Mouse (Mus musculus) gastrocnemius, adult 8-10 months (tissue): ENCODE results near the gene Btbd10. TPM values are rescaled to one million over a fixed set of nuclear protein-coding genes. Genes with fewer than 3 reads are reported as not detected.
A peak's percentile ranks its signal among the peaks of the same experiment; 100 is the strongest.

Source experiments
- DNase-seq, 2 experiments: peaks; one replicate each; pipeline ENCODE4 v3.0.0; 2022; ENCODE audit warnings: low spot score in 2 of 2
- total RNA-seq, 4 experiments: library from RNA; stranded (reverse); gene quantifications; 2 replicates each; pipeline ENCODE4 v1.2.4; 2022

The Btbd10 gene
- total RNA-seq = 1 to 10 TPM; 5.8 to 7.7 (median 6.6) TPM

GRCm38 (mm10) chr7:113368746-113369619 is at the start of gene Btbd10:
Btbd10 (minus strand) TSS chr7:113369392.
- DNase-seq = peak; percentile 93 to 95

- DNase-seq = no peak
Observed at GRCm38 (mm10) chr7:113416536-113416935, 47.3 kb upstream of the Btbd10 start.

GRCm38 (mm10) chr7:113415256-113415655 is 46.1 kb upstream of the Btbd10 start:
- no peak for DNase-seq

- DNase-seq = no peak
Observed at GRCm38 (mm10) chr7:113408712-113409111, 39.5 kb upstream of the Btbd10 start.

- no peak for DNase-seq
Observed at GRCm38 (mm10) chr7:113398083-113398482, 28.9 kb upstream of the Btbd10 start.

GRCm38 (mm10) chr7:113396661-113397060 is 27.5 kb upstream of the Btbd10 start:
- no peak for DNase-seq

GRCm38 (mm10) chr7:113391619-113392018 is 22.4 kb upstream of the Btbd10 start:
- no peak for DNase-seq

- DNase-seq = no peak
Observed at GRCm38 (mm10) chr7:113388470-113388869, 19.3 kb upstream of the Btbd10 start, which contains the start of gene Pth. Pth (minus strand) TSS chr7:113388570.

GRCm38 (mm10) chr7:113377875-113378658 is 8.9 kb upstream of the Btbd10 start:
- DNase-seq = peak; percentile 21 to 52

GRCm38 (mm10) chr7:113372682-113373081 is 3.5 kb upstream of the Btbd10 start:
- DNase-seq = no peak

- DNase-seq = peak; percentile 35 to 46
Observed at GRCm38 (mm10) chr7:113369620-113370340, 588 bp upstream of the Btbd10 start.

- no peak for DNase-seq
Observed at GRCm38 (mm10) chr7:113367440-113367839, 1.8 kb downstream of the Btbd10 start.

GRCm38 (mm10) chr7:113349089-113349488 is 20.1 kb downstream of the Btbd10 start:
- DNase-seq = no peak

GRCm38 (mm10) chr7:113347694-113348093 is 21.5 kb downstream of the Btbd10 start:
- DNase-seq = no peak

GRCm38 (mm10) chr7:113347271-113347670 is 21.9 kb downstream of the Btbd10 start:
- DNase-seq = no peak

GRCm38 (mm10) chr7:113335250-113335649 is 33.9 kb downstream of the Btbd10 start:
- no peak for DNase-seq

GRCm38 (mm10) chr7:113334036-113334435 is 35.2 kb downstream of the Btbd10 start:
- no peak for DNase-seq

GRCm38 (mm10) chr7:113320128-113320527 is 49.1 kb downstream of the Btbd10 start:
- DNase-seq = no peak

GRCm38 (mm10) chr7:113311784-113312183 is 57.4 kb downstream of the Btbd10 start:
- peak in 1 of 2 experiments; percentile 12 for DNase-seq

GRCm38 (mm10) chr7:113310136-113310535 is 59.1 kb downstream of the Btbd10 start:
- no peak for DNase-seq

- DNase-seq = no peak
Observed at GRCm38 (mm10) chr7:113297813-113298212, 71.4 kb downstream of the Btbd10 start.
